Mouse (Mus musculus) left cerebral cortex, adult 2 months (tissue): ENCODE results near the gene Dgkg. TPM values are rescaled to one million over a fixed set of nuclear protein-coding genes. Genes with fewer than 3 reads are reported as not detected.

Experiments
- DNase-seq, 2 experiments: peaks; one replicate each; pipeline ENCODE4 v3.0.0; 2021 to 2022; ENCODE audit warnings: low spot score in 2 of 2, mixed read lengths in 1 of 2; ENCODE audit errors: extremely low spot score in 1 of 2
- H3K27ac ChIP-seq: fragments of 200-600 bp; 2 replicates; pipeline ENCODE4 v1.8.1; 2022
- H3K4me3 ChIP-seq: fragments of 200-600 bp; 2 replicates; pipeline ENCODE4 v1.8.1; 2022
- CTCF ChIP-seq: fragments of 200-600 bp; IDR thresholded peaks from 2 replicates; pipeline ENCODE4 v1.8.1; 2022; ENCODE audit warnings: antibody characterized with exemption, mild to moderate bottlenecking, moderate library complexity
- intact Hi-C: fragments of 180-260 bp; cut with DNase I; formaldehyde crosslinking; loops from one replicate; pipeline ENCODE4 v1.15.1; 2025
- total RNA-seq, 2 experiments: library from RNA; stranded (reverse); gene quantifications; 2 replicates each; pipeline ENCODE4 v1.2.3; 2021

Gene Dgkg
- total RNA-seq, 2 experiments from 2014 or later, result 63.3 to 64.0 TPM

- TF ChIP-seq CTCF, result no peak
These were observed 14.1 kb downstream of the Dgkg start for GRCm38 (mm10) chr16:22642953-22643352.

GRCm38 (mm10) chr16:22642054-22642453 is 15.0 kb downstream of the Dgkg start:
- intact Hi-C loops, result no loop called here
- Histone ChIP-seq H3K27ac (no peak overlapping the region), H3K4me3 (no peak overlapping the region)
- TF ChIP-seq CTCF, result no peak
- no peak for DNase-seq

More at GRCm38 (mm10) chr16:22642953-22643352, 14.1 kb downstream of the Dgkg start:
- DNase-seq, result no peak
- no peak overlapping the region for H3K27ac ChIP-seq
- H3K4me3 ChIP-seq, result no peak overlapping the region
- intact Hi-C loops, result no loop called here

- intact Hi-C loops, result no loop called here
- Histone ChIP-seq H3K4me3 (no peak overlapping the region), H3K27ac (no peak overlapping the region)
- no peak for DNase-seq
- TF ChIP-seq CTCF, result no peak
These were observed 15.4 kb downstream of the Dgkg start for GRCm38 (mm10) chr16:22641588-22641987.

- Histone ChIP-seq H3K27ac (no peak overlapping the region), H3K4me3 (no peak overlapping the region)
- no peak for TF ChIP-seq CTCF
- intact Hi-C loops, result no loop called here
- DNase-seq, result no peak
These were observed 19.7 kb downstream of the Dgkg start for GRCm38 (mm10) chr16:22637311-22637710.

GRCm38 (mm10) chr16:22635706-22636105 is 21.3 kb downstream of the Dgkg start:
- intact Hi-C loops, result no loop called here
- H3K27ac ChIP-seq, result no peak overlapping the region
- H3K4me3 ChIP-seq, result no peak overlapping the region
- TF ChIP-seq CTCF, result no peak
- DNase-seq, result no peak

GRCm38 (mm10) chr16:22633063-22633462 is 24.0 kb downstream of the Dgkg start:
- no peak overlapping the region for H3K27ac ChIP-seq
- intact Hi-C loops, result no loop called here
- H3K4me3 ChIP-seq, result no peak overlapping the region
- DNase-seq, result no peak
- TF ChIP-seq CTCF, result no peak

GRCm38 (mm10) chr16:22630351-22630750 is 26.7 kb downstream of the Dgkg start:
- no peak for DNase-seq
- H3K4me3 ChIP-seq, result no peak overlapping the region
- no peak overlapping the region for H3K27ac ChIP-seq
- intact Hi-C loops, result no loop called here
- TF ChIP-seq CTCF, result no peak

GRCm38 (mm10) chr16:22629900-22630299 is 27.1 kb downstream of the Dgkg start:
- Histone ChIP-seq H3K27ac (no peak overlapping the region), H3K4me3 (no peak overlapping the region)
- no peak for TF ChIP-seq CTCF
- no peak for DNase-seq
- intact Hi-C loops, result no loop called here

- no peak for DNase-seq
- Histone ChIP-seq H3K4me3 (no peak overlapping the region), H3K27ac (no peak overlapping the region)
- intact Hi-C loops, result no loop called here
- no peak for TF ChIP-seq CTCF
These were observed 31.0 kb downstream of the Dgkg start for GRCm38 (mm10) chr16:22625987-22626386.

- no peak for DNase-seq
- H3K27ac ChIP-seq, result no peak overlapping the region
- intact Hi-C loops, result no loop called here
- H3K4me3 ChIP-seq, result no peak overlapping the region
- no peak for TF ChIP-seq CTCF
These were observed 31.6 kb downstream of the Dgkg start for GRCm38 (mm10) chr16:22625412-22625811.

- TF ChIP-seq CTCF, result no peak
- intact Hi-C loops, result no loop called here
- H3K27ac ChIP-seq, result no peak overlapping the region
- no peak overlapping the region for H3K4me3 ChIP-seq
- DNase-seq, result no peak
These were observed 34.7 kb downstream of the Dgkg start for GRCm38 (mm10) chr16:22622286-22622685.

GRCm38 (mm10) chr16:22621299-22621920 is 35.6 kb downstream of the Dgkg start:
- no peak for DNase-seq
- no peak overlapping the region for H3K4me3 ChIP-seq
- no peak for TF ChIP-seq CTCF
- no peak overlapping the region for H3K27ac ChIP-seq
- intact Hi-C loops, result no loop called here

- H3K27ac ChIP-seq, result peak overlapping the region; percentile 40; the same call in 1 of the 2 replicates
- H3K4me3 ChIP-seq, result no peak overlapping the region
- intact Hi-C loops, result no loop called here
- no peak for TF ChIP-seq CTCF
- peak in 1 of 2 experiments; percentile 18 for DNase-seq
These were observed 38.5 kb downstream of the Dgkg start for GRCm38 (mm10) chr16:22618424-22619056.
